Mouse (Mus musculus): ENCODE results near the gene Hspa1a. TPM values are rescaled to one million over a fixed set of nuclear protein-coding genes. Genes with fewer than 3 reads are reported as not detected.
"Not testable (repeated sequence)": the region's sequence is repeated elsewhere in the genome, so short reads cannot be mapped to it uniquely, and the experiment has no call there.

The Hspa1a gene
- total RNA-seq, 1 experiment from 2014 or later, result 22.9 TPM

DNA sequence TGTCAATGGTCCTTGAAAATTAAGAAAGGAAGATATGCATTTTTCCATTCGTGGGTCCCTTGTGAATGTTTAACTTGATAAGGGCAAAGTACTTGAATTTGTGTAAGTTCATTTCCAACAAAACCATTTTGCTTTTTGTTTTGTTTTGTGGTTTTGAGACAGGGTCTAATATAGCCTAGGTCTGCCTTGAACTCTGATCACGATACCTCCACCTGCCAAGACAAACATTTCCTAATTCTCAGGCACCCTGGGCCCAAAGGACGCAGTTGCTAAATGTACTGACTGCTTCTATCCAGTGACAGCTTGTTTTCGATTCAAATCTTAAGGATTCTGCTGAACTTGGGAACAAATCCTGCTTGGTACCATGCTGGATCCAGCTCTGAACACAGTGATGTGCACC lies 7.7 kb upstream of the Hspa1a start:
- ATAC-seq (replicated peaks in 1 of 2; ENCODE audit: insufficient read depth in 1 of 2, low FRiP score in 2 of 2, low TSS enrichment in 1 of 2, low read depth in 1 of 2, poor library complexity in 2 of 2, severe bottlenecking in 2 of 2), result no peak

DNA sequence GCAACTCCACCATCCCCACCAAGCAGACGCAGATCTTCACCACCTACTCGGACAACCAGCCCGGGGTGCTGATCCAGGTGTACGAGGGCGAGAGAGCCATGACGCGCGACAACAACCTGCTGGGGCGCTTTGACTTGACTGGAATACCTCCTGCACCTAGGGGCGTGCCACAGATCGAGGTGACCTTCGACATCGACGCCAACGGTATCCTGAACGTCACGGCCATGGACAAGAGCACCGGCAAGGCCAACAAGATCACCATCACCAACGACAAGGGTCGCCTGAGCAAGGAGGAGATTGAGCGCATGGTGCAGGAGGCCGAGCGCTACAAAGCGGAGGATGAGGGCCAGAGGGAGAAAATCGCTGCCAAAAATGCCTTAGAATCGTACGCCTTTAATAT lies 6.3 kb upstream of the Hspa1a start:
- no peak for ATAC-seq (replicated peaks in 1 of 2; ENCODE audit: insufficient read depth in 1 of 2, low FRiP score in 2 of 2, low TSS enrichment in 1 of 2, low read depth in 1 of 2, poor library complexity in 2 of 2, severe bottlenecking in 2 of 2)

GRCm38 (mm10) chr17:34977000-34977399 lies 5.0 kb upstream of the Hspa1a start:
- ATAC-seq (replicated peaks in 1 of 2; ENCODE audit: insufficient read depth in 1 of 2, low FRiP score in 2 of 2, low TSS enrichment in 1 of 2, low read depth in 1 of 2, poor library complexity in 2 of 2, severe bottlenecking in 2 of 2), result no peak

DNA sequence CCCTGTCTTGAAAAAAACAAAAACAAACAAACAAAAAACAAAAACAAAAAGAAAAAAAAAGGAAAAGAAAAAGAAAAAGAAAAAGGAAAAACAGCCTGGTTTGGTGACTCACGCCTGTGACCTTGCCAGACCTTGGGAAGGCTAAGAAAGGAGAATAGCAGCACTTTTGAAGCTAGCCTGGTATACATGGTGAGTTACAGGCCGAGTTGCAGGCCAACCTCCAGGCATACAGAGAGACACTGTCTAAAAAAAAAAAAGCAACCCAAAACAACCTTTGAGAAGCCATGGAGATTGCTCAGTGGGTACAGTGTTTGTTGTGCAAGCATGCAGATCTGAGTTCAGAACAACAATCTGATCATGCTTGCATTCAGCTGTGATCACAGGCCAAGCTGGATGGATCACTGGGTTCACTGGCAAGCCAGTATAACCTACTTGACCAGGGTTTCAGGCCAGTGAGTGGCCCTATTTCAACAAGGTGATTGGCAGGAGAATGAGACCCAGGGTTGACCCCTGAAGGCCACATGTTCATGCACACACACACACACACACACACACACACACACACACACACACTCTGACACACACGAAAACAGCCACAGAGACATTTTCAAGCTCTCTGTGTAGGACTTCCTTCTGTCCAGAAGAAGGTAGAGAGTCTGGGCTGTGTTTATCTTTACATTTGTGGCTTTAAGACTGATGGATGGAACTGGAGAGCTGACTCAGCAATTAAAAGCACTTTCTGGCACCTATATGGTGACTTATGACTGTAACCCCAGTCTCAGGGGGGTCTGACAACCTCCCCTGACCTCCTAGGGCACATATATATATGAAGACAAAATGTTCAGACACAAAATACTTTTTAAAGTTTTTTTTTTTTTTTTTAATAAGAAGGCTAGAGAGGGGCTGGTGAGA lies 3.9 kb upstream of the Hspa1a start:
- no peak for ATAC-seq (replicated peaks in 1 of 2; ENCODE audit: insufficient read depth in 1 of 2, low FRiP score in 2 of 2, low TSS enrichment in 1 of 2, low read depth in 1 of 2, poor library complexity in 2 of 2, severe bottlenecking in 2 of 2)

DNA sequence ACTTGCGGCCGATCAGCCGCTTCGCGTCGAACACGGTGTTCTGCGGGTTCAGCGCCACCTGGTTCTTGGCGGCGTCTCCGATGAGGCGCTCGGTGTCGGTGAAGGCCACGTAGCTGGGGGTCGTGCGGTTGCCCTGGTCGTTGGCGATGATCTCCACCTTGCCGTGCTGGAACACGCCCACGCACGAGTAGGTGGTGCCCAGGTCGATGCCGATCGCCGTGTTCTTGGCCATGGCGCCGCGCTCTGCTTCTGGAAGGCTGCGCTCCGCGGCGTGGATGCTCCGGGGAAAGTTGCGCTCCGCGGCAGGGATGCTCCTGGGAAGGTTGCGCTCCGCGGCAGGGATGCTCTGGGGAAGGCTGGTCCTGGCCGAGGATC lies 275 bp downstream of the Hspa1a start:
- ATAC-seq (replicated peaks in 1 of 2; ENCODE audit: insufficient read depth in 1 of 2, low FRiP score in 2 of 2, low TSS enrichment in 1 of 2, low read depth in 1 of 2, poor library complexity in 2 of 2, severe bottlenecking in 2 of 2), result peak in 1 of 2 experiments; percentile 18; a peak in 1 of 4 replicates

GRCm38 (mm10) chr17:34970850-34971249 lies 1.1 kb downstream of the Hspa1a start:
- ATAC-seq (replicated peaks in 1 of 2; ENCODE audit: insufficient read depth in 1 of 2, low FRiP score in 2 of 2, low TSS enrichment in 1 of 2, low read depth in 1 of 2, poor library complexity in 2 of 2, severe bottlenecking in 2 of 2), result not testable (repeated sequence)

DNA sequence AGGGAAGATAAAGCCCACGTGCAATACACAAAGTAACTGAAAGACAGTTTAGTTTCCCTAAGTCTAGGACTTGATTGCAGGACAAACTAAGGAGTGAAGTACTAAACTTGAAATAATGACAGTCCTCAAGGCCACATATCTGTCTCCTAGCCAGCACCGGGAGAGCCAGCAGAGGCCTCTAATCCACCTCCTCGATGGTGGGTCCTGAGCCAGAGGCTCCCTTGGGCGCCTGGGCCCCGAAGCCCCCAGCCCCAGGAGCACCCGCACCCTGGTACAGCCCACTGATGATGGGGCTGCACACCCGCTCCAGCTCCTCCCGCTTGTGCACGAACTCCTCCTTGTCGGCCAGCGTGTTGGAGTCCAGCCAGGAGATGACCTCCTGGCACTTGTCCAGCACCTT lies 2.1 kb downstream of the Hspa1a start, which contains the start of gene Gm20481:
Gm20481 (plus strand) TSS at position 91 of the 400 bp plus-strand sequence.
- not testable (repeated sequence) for ATAC-seq (replicated peaks in 1 of 2; ENCODE audit: insufficient read depth in 1 of 2, low FRiP score in 2 of 2, low TSS enrichment in 1 of 2, low read depth in 1 of 2, poor library complexity in 2 of 2, severe bottlenecking in 2 of 2)

GRCm38 (mm10) chr17:34965627-34966026 lies 6.3 kb downstream of the Hspa1a start:
- no peak for ATAC-seq (replicated peaks in 1 of 2; ENCODE audit: insufficient read depth in 1 of 2, low FRiP score in 2 of 2, low TSS enrichment in 1 of 2, low read depth in 1 of 2, poor library complexity in 2 of 2, severe bottlenecking in 2 of 2)

GRCm38 (mm10) chr17:34964640-34965049 lies 7.3 kb downstream of the Hspa1a start:
- no peak for ATAC-seq (replicated peaks in 1 of 2; ENCODE audit: insufficient read depth in 1 of 2, low FRiP score in 2 of 2, low TSS enrichment in 1 of 2, low read depth in 1 of 2, poor library complexity in 2 of 2, severe bottlenecking in 2 of 2)

GRCm38 (mm10) chr17:34962841-34963240 lies 9.1 kb downstream of the Hspa1a start:
- ATAC-seq (replicated peaks in 1 of 2; ENCODE audit: insufficient read depth in 1 of 2, low FRiP score in 2 of 2, low TSS enrichment in 1 of 2, low read depth in 1 of 2, poor library complexity in 2 of 2, severe bottlenecking in 2 of 2), result no peak

DNA sequence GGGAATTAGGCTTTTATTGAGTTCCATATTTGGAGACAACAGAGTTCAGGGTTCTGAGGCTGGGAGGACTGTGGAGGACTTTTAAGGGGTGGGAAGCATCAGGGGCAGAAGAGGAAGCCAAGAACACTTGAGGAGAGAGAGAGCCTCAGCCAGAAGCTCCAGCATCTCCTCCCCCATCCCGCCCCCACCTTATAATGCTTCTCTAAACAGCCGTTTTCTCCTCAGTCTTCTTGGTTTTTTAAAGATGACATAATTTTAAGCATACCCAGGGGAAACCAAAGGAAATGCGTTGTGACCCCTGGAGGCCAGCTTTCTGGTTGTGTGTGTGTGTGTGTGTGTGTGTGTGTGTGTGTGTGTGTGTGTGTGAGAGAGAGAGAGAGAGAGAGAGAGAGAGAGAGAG lies 9.8 kb downstream of the Hspa1a start:
- no peak for ATAC-seq (replicated peaks in 1 of 2; ENCODE audit: insufficient read depth in 1 of 2, low FRiP score in 2 of 2, low TSS enrichment in 1 of 2, low read depth in 1 of 2, poor library complexity in 2 of 2, severe bottlenecking in 2 of 2)

- ATAC-seq (replicated peaks in 1 of 2; ENCODE audit: insufficient read depth in 1 of 2, low FRiP score in 2 of 2, low TSS enrichment in 1 of 2, low read depth in 1 of 2, poor library complexity in 2 of 2, severe bottlenecking in 2 of 2), result no peak
These were observed 11.1 kb downstream of the Hspa1a start for GRCm38 (mm10) chr17:34960702-34961493.

- ATAC-seq (replicated peaks in 1 of 2; ENCODE audit: insufficient read depth in 1 of 2, low FRiP score in 2 of 2, low TSS enrichment in 1 of 2, low read depth in 1 of 2, poor library complexity in 2 of 2, severe bottlenecking in 2 of 2), result no peak
These were observed 12.0 kb downstream of the Hspa1a start for GRCm38 (mm10) chr17:34959881-34960515.

- peak; percentile 93 for ATAC-seq (replicated peaks in 1 of 2; ENCODE audit: insufficient read depth in 1 of 2, low FRiP score in 2 of 2, low TSS enrichment in 1 of 2, low read depth in 1 of 2, poor library complexity in 2 of 2, severe bottlenecking in 2 of 2)
These were observed 12.7 kb downstream of the Hspa1a start, which contains the start of gene Hspa1b for GRCm38 (mm10) chr17:34959130-34959778. Hspa1b (minus strand) TSS chr17:34959238.

GRCm38 (mm10) chr17:34958734-34959129 lies 13.2 kb downstream of the Hspa1a start:
- peak in 1 of 2 experiments; percentile 19; a peak in 1 of 4 replicates for ATAC-seq (replicated peaks in 1 of 2; ENCODE audit: insufficient read depth in 1 of 2, low FRiP score in 2 of 2, low TSS enrichment in 1 of 2, low read depth in 1 of 2, poor library complexity in 2 of 2, severe bottlenecking in 2 of 2)

DNA sequence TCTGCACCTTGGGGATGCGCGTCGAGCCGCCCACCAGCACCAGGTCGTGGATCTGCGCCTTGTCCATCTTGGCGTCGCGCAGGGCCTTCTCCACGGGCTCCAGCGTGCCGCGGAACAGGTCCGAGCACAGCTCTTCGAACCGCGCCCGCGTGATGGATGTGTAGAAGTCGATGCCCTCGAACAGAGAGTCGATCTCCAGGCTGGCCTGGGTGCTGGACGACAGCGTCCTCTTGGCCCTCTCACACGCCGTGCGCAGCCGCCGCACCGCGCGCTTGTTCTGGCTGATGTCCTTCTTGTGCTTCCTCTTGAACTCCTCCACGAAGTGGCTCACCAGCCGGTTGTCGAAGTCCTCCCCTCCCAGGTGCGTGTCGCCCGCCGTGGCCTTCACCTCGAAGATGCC lies 14.0 kb downstream of the Hspa1a start:
- ATAC-seq (replicated peaks in 1 of 2; ENCODE audit: insufficient read depth in 1 of 2, low FRiP score in 2 of 2, low TSS enrichment in 1 of 2, low read depth in 1 of 2, poor library complexity in 2 of 2, severe bottlenecking in 2 of 2), result not testable (repeated sequence)

- not testable (repeated sequence) for ATAC-seq (replicated peaks in 1 of 2; ENCODE audit: insufficient read depth in 1 of 2, low FRiP score in 2 of 2, low TSS enrichment in 1 of 2, low read depth in 1 of 2, poor library complexity in 2 of 2, severe bottlenecking in 2 of 2)
These were observed 14.7 kb downstream of the Hspa1a start for GRCm38 (mm10) chr17:34957291-34957690.

Data from hematopoietic stem cell, adult 5-6 weeks (primary cell).